Mouse (Mus musculus): ENCODE measurements around the gene Atp10a.

The Atp10a gene

GRCm38 (mm10) chr7:58655866-58656265 is at the start of gene Atp10a:
Gene Atp10a (plus strand): TSS chr7:58656166.
- no peak for DNase-seq (ENCODE audit: low read depth, low spot score)

- no peak for DNase-seq (ENCODE audit: low read depth, low spot score)
Measured at GRCm38 (mm10) chr7:58618048-58618447, 37.9 kb upstream of the Atp10a start.

- no peak for DNase-seq (ENCODE audit: low read depth, low spot score)
Measured at GRCm38 (mm10) chr7:58626305-58627155, 29.4 kb upstream of the Atp10a start.

DNA sequence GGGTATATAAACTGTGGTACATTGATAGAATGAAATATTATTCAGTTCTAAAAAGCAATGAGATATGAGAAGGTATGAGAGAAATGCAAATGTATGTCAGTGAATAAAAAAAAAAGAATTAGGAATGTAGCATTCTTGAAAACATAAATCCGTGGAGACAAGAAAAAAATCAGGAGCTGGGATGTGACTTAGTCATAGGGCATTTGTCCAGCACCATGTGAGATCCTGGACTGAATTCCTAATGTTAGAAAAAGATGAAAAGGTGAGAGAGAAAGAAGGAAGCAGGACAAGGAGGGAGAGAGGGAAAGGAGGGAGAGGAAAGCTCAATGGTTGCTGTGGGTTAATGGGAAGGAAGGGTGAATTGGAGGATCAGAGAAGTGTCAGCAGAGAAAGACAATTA is 28.6 kb upstream of the Atp10a start:
- no peak for DNase-seq (ENCODE audit: low read depth, low spot score)

DNA sequence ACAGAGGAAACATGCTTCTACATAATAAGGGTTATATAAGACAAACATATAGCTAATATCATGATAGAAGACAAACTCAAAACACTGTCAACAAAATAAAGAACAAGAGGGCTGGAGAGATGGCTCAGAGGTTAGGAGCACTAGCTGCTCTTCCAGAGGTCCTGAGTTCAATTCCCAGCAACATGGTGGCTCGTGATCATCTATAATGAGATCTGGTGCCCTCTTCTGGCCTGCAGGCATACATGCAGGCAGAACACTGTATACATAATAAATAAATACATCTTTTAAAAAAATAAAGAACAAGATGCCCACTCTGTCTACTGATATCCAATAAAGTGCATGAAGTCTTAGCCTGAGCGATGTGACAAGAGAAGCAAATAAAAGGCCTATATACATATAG is 26.7 kb upstream of the Atp10a start:
- no peak for DNase-seq (ENCODE audit: low read depth, low spot score)

DNA sequence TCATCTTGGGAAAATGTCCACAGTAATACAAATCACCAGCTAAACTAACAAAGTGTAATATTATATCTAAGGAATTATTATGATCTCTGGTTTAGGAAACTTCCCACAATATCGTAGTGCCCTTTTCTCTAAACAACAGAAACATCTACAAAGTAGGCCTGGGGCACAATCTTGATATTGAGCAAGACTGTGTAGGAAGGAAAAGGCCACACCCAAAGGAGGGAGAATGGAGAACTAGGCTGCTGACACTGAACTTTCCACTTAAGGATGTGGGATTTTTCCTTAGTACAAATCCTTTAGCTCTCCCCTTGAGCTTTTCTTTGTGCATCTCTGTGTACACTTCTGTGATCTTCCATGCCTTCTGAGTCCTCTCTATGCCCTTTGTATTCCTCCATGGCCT is 22.3 kb upstream of the Atp10a start:
- no peak for DNase-seq (ENCODE audit: low read depth, low spot score)

DNA sequence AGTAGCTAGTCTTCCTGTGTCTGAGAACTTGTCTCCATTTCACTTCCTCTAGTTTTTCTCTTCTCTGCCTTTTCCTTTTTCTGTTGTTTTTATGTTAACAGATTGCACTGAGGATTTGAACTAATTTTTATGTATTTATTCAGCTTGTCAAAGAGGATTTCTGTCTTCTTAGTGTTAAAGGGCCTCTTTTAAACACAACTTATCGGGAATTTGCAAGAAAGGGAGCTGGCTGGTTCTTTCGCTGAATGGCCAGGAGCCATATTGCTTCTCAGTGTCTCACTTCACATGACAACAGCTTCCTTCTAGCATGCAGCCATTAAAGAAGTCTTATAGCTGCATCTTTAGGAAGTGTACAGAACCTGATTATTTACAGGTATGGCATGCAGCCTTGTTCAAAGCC is 16.3 kb upstream of the Atp10a start:
- no peak for DNase-seq (ENCODE audit: low read depth, low spot score)

GRCm38 (mm10) chr7:58640456-58640855 is 15.5 kb upstream of the Atp10a start:
- no peak for DNase-seq (ENCODE audit: low read depth, low spot score)

DNA sequence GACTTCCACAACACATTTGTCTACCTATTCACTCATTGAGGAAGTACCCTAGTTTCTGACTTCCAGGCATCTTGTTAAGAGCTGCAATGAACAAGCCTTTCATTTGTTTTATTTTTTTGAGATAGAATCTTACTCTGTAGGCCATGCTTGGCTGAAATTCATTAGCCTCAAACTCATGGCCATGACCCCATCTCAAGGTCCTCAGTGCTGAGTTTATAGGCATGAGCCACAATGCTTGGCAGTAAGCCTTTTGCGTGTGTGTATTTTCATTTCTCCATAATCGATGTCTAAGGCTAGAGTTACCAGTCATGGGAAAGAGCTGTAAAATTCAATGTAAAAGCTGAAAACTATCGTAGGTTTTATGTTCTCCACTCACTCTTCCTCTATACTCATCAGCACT is 14.1 kb upstream of the Atp10a start:
- no peak for DNase-seq (ENCODE audit: low read depth, low spot score)

GRCm38 (mm10) chr7:58647404-58647803 is 8.6 kb upstream of the Atp10a start:
- DNase-seq (ENCODE audit: low read depth, low spot score): no peak

GRCm38 (mm10) chr7:58657913-58658789 is 2.2 kb downstream of the Atp10a start:
- DNase-seq (ENCODE audit: low read depth, low spot score): peak; percentile 51

GRCm38 (mm10) chr7:58658790-58659405 is 2.9 kb downstream of the Atp10a start:
- DNase-seq (ENCODE audit: low read depth, low spot score): no peak

GRCm38 (mm10) chr7:58660046-58660445 is 4.1 kb downstream of the Atp10a start:
- no peak for DNase-seq (ENCODE audit: low read depth, low spot score)

DNA sequence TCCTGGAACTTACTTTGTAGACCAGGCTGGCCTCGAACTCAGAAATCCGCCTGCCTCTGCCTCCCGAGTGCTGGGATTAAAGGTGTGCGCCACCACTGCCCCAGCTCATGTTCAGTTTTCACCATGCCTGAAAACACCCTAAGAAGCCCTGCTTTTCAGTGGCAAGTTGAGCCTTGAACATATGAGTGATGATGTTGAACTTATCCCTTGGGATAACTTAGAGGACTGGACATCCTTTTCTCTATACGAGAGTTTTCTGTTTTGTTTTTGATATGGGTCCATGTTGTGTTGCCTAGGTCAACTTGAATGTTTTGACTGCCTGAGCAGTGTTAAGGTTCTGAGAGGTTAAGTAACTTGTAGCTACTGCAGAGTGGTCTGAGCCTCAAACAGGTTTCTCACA is 4.7 kb downstream of the Atp10a start:
- DNase-seq (ENCODE audit: low read depth, low spot score): no peak

DNA sequence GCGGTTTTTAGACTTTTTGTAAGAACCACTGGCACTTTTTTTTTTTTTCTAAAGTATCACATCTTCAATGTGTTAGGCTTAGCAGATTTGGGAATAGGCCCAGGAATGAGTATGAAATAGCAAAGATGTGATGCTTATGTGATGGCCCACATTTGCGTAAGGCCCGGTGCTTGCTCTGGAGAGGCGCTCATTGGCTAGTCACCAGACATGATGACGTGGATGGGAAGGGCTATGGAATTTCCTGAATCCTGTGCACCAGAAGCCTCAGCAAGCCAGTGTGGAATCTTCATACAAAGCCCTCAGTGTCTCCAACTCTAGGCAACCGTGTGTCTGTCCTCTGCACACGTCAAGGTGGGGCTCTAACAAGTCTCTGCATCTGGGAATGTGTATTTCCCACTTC is 5.1 kb downstream of the Atp10a start:
- DNase-seq (ENCODE audit: low read depth, low spot score): no peak

GRCm38 (mm10) chr7:58668617-58669016 is 12.7 kb downstream of the Atp10a start:
- no peak for DNase-seq (ENCODE audit: low read depth, low spot score)

DNA sequence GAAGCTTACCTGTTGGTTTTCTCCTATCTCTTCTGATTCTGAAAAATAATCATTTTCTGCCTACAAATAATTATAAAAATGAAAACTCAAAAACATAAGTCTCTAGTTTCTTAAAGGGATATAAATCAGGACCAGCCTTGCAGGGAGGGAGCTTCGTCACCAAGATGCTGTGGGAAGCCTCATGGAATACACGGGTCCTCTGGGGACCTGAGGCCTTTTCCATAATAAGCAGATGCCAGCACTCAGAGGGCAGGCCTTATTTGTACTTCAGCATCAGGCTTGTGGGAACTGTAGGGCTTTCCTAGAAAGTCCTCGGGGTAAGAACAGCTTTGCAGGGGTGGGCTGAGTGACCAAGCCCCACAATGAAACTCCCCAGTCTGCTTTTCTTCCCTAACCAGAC is 20.1 kb downstream of the Atp10a start:
- DNase-seq (ENCODE audit: low read depth, low spot score): no peak

GRCm38 (mm10) chr7:58677111-58677805 is 21.3 kb downstream of the Atp10a start:
- DNase-seq (ENCODE audit: low read depth, low spot score): no peak

DNA sequence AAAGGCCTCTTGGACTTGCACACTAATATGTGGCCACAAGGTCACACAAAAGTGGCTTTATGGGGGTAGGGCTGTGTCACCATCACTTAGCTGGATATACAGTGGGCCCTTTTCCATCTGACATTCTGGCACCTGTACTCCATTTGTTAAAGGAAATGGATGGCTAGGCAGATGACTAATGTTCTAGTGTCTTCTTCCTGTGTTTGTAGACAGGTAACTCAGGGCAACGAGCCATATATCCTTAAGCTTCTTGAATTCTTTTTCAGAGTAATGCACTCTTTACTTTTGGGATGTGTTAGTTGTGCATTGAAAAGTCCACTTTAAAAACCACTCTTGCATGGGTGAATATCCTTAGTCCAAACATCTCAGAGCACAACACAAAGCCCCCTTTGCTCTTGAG is 30.0 kb downstream of the Atp10a start:
- DNase-seq (ENCODE audit: low read depth, low spot score): no peak

GRCm38 (mm10) chr7:58686573-58686972 is 30.6 kb downstream of the Atp10a start:
- no peak for DNase-seq (ENCODE audit: low read depth, low spot score)

GRCm38 (mm10) chr7:58686997-58687396 is 31.0 kb downstream of the Atp10a start:
- DNase-seq (ENCODE audit: low read depth, low spot score): no peak

Measured in embryo, embryonic 11.5 days (tissue).